Mouse (Mus musculus) megakaryocyte, embryonic 14.5 days (primary cell): ENCODE measurements at regions not wholly inside any gene's neighbourhood (a gene's known extent, or its start where the extent isn't known, plus 50 kb on each side); places are given as distances from the start of the nearest gene placed in this dataset.

Experiments used
- FLI1 ChIP-seq: IDR thresholded peaks from 2 replicates; pipeline ENCODE4 v1.6.1; 2012; ENCODE audit warnings: low read length, inconsistent platforms, mixed read lengths
- GATA1 ChIP-seq: IDR thresholded peaks from 3 replicates; pipeline ENCODE4 v1.6.1; 2012; ENCODE audit warnings: mixed read lengths, low read length, inconsistent platforms, borderline replicate concordance

DNA sequence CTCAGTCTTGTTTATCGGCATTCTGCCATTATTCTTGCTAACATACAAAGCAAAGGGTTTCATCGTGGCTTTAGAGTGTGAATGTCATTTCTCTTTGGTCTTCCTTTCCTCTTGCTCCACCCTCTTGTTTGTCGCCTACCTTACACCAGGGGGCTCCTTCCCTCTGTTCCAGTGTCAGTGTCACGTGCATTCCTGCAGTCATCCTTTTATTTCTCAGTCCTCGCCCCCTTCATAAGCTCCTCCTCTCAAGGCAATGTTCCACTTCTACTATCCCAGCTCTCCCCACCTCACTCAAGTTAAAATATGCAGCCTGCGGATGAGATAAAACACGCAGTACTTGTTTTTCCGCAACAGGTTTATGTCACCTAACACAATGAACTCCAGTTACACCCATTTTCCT lies 489.8 kb upstream of the Arpp21 start:
- TF ChIP-seq FLI1 (no peak), GATA1 (no peak)
